Mouse (Mus musculus) monocyte, adult 59 days (primary cell): ENCODE measurements around the gene Zfp873. TPM values are rescaled to one million over a fixed set of nuclear protein-coding genes. Genes with fewer than 3 reads are reported as not detected.

Source experiments
- total RNA-seq, 2 experiments: library from RNA; stranded (reverse); gene quantifications; one replicate each; pipeline ENCODE4 v1.2.4; 2023

The Zfp873 gene
- total RNA-seq = 1 to 10 TPM; 2.9 to 3.2 TPM

DNA sequence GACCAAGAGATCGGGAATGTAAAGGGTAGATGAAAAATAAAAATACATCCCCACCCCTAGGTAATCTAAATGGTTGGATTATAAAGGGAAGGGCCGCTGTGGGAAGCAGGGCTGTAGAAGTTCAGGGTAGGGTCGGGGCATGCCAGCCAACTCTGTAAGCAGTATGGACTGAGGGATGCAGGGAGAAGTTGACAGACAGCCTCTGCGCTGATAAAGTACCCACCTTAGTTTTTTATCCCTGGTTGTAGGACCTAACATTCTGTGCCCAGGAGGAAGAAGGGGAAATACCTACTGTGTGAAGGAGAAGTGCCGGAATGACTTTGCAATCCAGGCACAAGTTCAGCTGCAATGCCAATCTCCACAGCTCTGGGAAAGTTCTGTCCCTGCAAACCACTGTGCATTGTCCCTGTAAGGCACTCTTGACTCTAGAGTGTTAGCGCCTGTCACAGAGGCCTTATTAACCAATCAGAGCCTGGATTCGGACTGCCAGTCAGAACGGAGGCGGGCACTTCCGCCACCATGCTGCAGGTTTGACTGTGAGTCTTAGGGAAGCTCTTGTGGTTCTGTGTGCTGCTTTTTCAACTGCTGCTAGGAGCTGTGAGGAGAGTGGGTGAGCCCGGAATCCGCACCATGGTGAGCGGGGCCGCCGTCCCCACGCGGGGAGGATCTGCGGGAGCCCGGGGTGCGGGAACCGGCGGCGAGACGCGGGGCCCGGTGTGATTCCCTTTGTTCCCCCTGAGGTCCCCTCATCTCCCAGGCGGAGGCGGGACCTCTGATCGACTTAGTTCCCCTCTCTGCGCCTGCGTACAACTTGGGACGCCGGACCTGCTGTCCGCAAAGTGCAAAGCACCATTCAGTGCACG lies at the start of gene Zfp873:
Gene Zfp873, plus strand, starts transcription at position 527 of the 863 bp plus-strand sequence.

DNA sequence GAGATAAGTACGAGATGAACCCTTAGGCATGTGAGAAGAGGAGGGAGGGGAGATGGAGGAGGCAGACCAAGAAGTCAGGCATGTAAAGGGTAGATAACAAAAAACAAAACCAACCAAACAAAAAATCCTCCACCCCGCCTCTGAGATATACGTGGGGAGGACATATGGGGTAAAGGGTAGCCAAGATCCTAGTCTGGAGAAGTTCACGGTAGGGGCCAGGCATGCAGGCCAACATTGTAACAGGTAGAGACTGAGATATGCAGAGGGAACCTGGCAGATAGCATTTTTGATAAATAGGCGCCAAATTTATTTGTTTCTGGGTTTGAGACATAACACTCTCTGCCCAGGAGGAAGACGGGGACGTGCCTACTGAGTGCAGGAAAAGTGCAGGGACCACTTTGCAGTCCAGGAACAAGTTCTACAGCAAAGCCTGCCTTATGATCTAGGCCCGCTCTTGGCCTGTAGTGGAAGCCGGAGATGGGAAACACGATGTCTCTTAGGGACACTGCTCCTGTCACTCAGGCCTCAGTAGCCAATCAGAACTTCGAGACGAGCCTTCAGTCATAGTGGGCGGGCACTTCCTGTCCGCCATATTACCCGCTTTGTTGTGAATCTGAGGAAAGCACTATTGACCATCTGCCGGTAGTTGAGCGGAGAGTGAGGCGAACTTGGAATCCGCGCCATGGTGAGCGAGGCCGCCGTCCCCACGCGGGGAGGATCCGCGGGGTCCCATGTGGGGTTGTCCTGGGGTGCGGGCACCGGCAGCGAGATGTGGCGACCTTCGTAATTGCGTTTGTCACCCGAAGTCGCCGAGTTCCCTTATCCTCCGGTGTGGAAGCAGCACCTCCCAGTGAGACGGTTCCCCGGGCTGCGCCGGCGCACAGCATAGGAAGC lies 35.1 kb downstream of the Zfp873 start, which contains the start of gene BC024063:
Gene BC024063, plus strand, starts transcription at position 626 of the 894 bp plus-strand sequence.

Other genes starting within 250 kb of the Zfp873 start
- 1 to 10 TPM in 1 of 2 experiments, under 1 TPM in 1; 0.73 to 1.5 TPM for gene Gm4767, start 235.9 kb upstream of the Zfp873 start, total RNA-seq
- 1 to 10 TPM; 1.7 to 2.1 TPM for gene Gm32687, start 184.2 kb upstream of the Zfp873 start, total RNA-seq
- gene Zfp781, start 117.6 kb upstream of the Zfp873 start, total RNA-seq = under 1 TPM; 0.21 to 0.34 TPM
- gene BC024063, start 35.2 kb downstream of the Zfp873 start, total RNA-seq = 1 to 10 TPM; 2.9 to 3.4 TPM
- gene AU041133, start 79.9 kb downstream of the Zfp873 start, total RNA-seq = 1 to 10 TPM; 2.2 to 3.5 TPM
- gene Zfp938, start 193.2 kb downstream of the Zfp873 start, total RNA-seq = 1 to 10 TPM; 1.3 to 2.1 TPM